Mouse (Mus musculus): Measurements from ENCODE around the gene Pld1.

GRCm38 (mm10) chr3:28017002-28017401, 78.5 kb downstream of the Pld1 start:
- no peak for TF ChIP-seq CTCF (IDR thresholded peaks at IDR 0.05; ENCODE audit: extremely low read depth, insufficient read depth, insufficient read length, insufficient replicate concordance)
- no peak for TF ChIP-seq POLR2A (IDR thresholded peaks at IDR 0.05; ENCODE audit: low read depth, low read length)
